Mouse (Mus musculus): ENCODE measurements around the gene Calcoco1. TPM values are rescaled to one million over a fixed set of nuclear protein-coding genes. Genes with fewer than 3 reads are reported as not detected.

The Calcoco1 gene
- polyA plus RNA-seq, 1 experiment from 2014 or later, result 41.4 TPM

MicroRNA genes within 50 kb of the gene (microRNA counts, 519-probe panel; counts per million panel counts)
- not detected for microRNA mmu-miR-688

Small RNA genes lying within 50 kb of the gene (microRNA-seq; reads per million reads assigned to microRNA genes)
- gene Mir688, result not detected

Other genes starting within 250 kb of the Calcoco1 start
- gene Gm10337, start 218.5 kb downstream of the Calcoco1 start, polyA plus RNA-seq (2016; fragmentation: Nextera tagmentation; extraction: Ambion mirVana), result 4.6 and 9.6 TPM in 2 replicates
- gene Map3k12, start 205.1 kb downstream of the Calcoco1 start, polyA plus RNA-seq (2016; fragmentation: Nextera tagmentation; extraction: Ambion mirVana), result 46.1 and 50.6 TPM in 2 replicates
- 106 and 107 TPM in 2 replicates for gene Tarbp2, start 204.0 kb downstream of the Calcoco1 start, polyA plus RNA-seq (2016; fragmentation: Nextera tagmentation; extraction: Ambion mirVana)
- gene Npff, start 197.2 kb downstream of the Calcoco1 start, polyA plus RNA-seq (2016; fragmentation: Nextera tagmentation; extraction: Ambion mirVana), result 2.5 and 3.1 TPM in 2 replicates
- gene Gm28047, start 97.1 kb downstream of the Calcoco1 start, polyA plus RNA-seq (2016; fragmentation: Nextera tagmentation; extraction: Ambion mirVana), result 0.18 TPM in 1 of 2 replicates, not detected in the other
- 17.0 and 20.1 TPM in 2 replicates for gene Atf7, start 96.7 kb downstream of the Calcoco1 start, polyA plus RNA-seq (2016; fragmentation: Nextera tagmentation; extraction: Ambion mirVana)
- gene Atp5g2, start 49.8 kb downstream of the Calcoco1 start, polyA plus RNA-seq (2016; fragmentation: Nextera tagmentation; extraction: Ambion mirVana), result 55.9 and 67.0 TPM in 2 replicates
- 0.23 and 0.24 TPM in 2 replicates for gene Hoxc13, start 198.9 kb upstream of the Calcoco1 start, polyA plus RNA-seq (2016; fragmentation: Nextera tagmentation; extraction: Ambion mirVana)
- not detected in 2 replicates for gene Hoxc12, start 214.6 kb upstream of the Calcoco1 start, polyA plus RNA-seq (2016; fragmentation: Nextera tagmentation; extraction: Ambion mirVana)
- not detected in 2 replicates for gene Hoxc11, start 232.2 kb upstream of the Calcoco1 start, polyA plus RNA-seq (2016; fragmentation: Nextera tagmentation; extraction: Ambion mirVana)
- gene Hoxc10, start 244.6 kb upstream of the Calcoco1 start, polyA plus RNA-seq (2016; fragmentation: Nextera tagmentation; extraction: Ambion mirVana), result not detected in 2 replicates
- 0.26 TPM in 1 of 2 replicates, not detected in the other for gene Hoxc5, start 245.3 kb upstream of the Calcoco1 start, polyA plus RNA-seq (2016; fragmentation: Nextera tagmentation; extraction: Ambion mirVana)